Comparison of ENCODE assay signal across 9 mouse cellular contexts in genomic region chr17:87036141-87037073, GRCm38 (mm10). TPM values are rescaled to one million over a fixed set of nuclear protein-coding genes. Genes with fewer than 3 reads are reported as not detected.
DNase-seq lines count a peak whose midpoint lies in the region; ATAC-seq and TF ChIP-seq lines count a peak whose summit lies in the region.
"Had no signal": no experiment of that assay in that cellular context is flagged by ENCODE, and none has a peak within 500 bp of the region (broad histone marks: within the 10 kb centered on the region; RNA-seq: fewer than 3 reads in every experiment).

No protein-coding gene starts in this region.

- H3K4me1 ChIP-seq in liver, embryonic 11.5 days (replicated peaks; ENCODE audit: control insufficient read depth, insufficient read depth, low read length), result no peaks in the 10 kb centered on the region
- H3K4me1 ChIP-seq in limb, embryonic 14.5 days (ENCODE audit: control insufficient read depth, insufficient read depth, low read length), result no peaks in the 10 kb centered on the region

- TF ChIP-seq POLR2A in limb, embryonic 14.5 days (IDR thresholded peaks at IDR 0.05; ENCODE audit: borderline replicate concordance, extremely low read depth, insufficient read depth, insufficient read length), result no peak

- no peak overlapping the region for H3K4me3 ChIP-seq in liver, embryonic 11.5 days (ENCODE audit: low read depth, low read length)
- no peak overlapping the region for H3K4me3 ChIP-seq in limb, embryonic 14.5 days (replicated peaks; ENCODE audit: low read length)
- H3K4me3 ChIP-seq: myocyte had no signal

- H3K27me3 ChIP-seq in liver, embryonic 11.5 days (replicated peaks; ENCODE audit: control insufficient read depth, insufficient read depth, low read length), result no peaks in the 10 kb centered on the region
- no peaks in the 10 kb centered on the region for H3K27me3 ChIP-seq in limb, embryonic 14.5 days (ENCODE audit: control insufficient read depth, insufficient read depth, low read length)

- no peak overlapping the region for H3K9ac ChIP-seq in liver, embryonic 11.5 days (ENCODE audit: low read depth, low read length)
- H3K9ac ChIP-seq in limb, embryonic 14.5 days (ENCODE audit: low read depth, low read length, severe bottlenecking), result no peak overlapping the region

- no peak overlapping the region for H3K4me2 ChIP-seq in liver, embryonic 11.5 days
- H3K4me2 ChIP-seq in limb, embryonic 14.5 days (replicated peaks; ENCODE audit: low read depth, low read length, severe bottlenecking), result no peak overlapping the region

- DNase-seq in cerebellum, postnatal 10 days, result peak; percentile 29 to 43
- no peak for DNase-seq in cerebellum, adult 9-10 months
- peak; percentile 17 for DNase-seq in liver
- no peak for DNase-seq in liver, embryonic 11.5 days (ENCODE audit: low spot score)
- DNase-seq in brain, adult 2 months (ENCODE audit: low read depth, low spot score), result peak; percentile 66
- peak; percentile 76 for DNase-seq in limb, embryonic 14.5 days (ENCODE audit: low spot score)
- peak; percentile 26 for DNase-seq in thymus, postnatal 25 days
- no peak for DNase-seq in ovary, postnatal 36 days (ENCODE audit: low spot score)

- H3K9me3 ChIP-seq in liver, embryonic 11.5 days (ENCODE audit: control insufficient read depth, low read length), result no peaks in the 10 kb centered on the region
- H3K9me3 ChIP-seq in limb, embryonic 14.5 days (ENCODE audit: control insufficient read depth, low read length), result no peaks in the 10 kb centered on the region

- no peak overlapping the region for H3K27ac ChIP-seq in liver, embryonic 11.5 days (ENCODE audit: low read depth, low read length)
- H3K27ac ChIP-seq in limb, embryonic 14.5 days (replicated peaks; ENCODE audit: low read depth, low read length), result no peak overlapping the region

- H3K36me3 ChIP-seq in liver, embryonic 11.5 days (ENCODE audit: control insufficient read depth, insufficient read depth, low read length), result peaks cover 2% of the 10 kb centered on the region; the same call in 1 of the 2 replicates
- peaks cover 30% of the 10 kb centered on the region for H3K36me3 ChIP-seq in limb, embryonic 14.5 days (ENCODE audit: control insufficient read depth, insufficient read depth, low read length)

- no peak for ATAC-seq in liver, embryonic 11.5 days (replicated peaks; ENCODE audit: low FRiP score)
- no peak for ATAC-seq in limb, embryonic 14.5 days (ENCODE audit: low FRiP score, low read depth)

- WGBS in liver, embryonic 11.5 days, result 54% methylated on average over 10 of the region's 10 CpGs
- 57% methylated on average over 10 of the region's 10 CpGs for WGBS in limb, embryonic 14.5 days

RNA-seq across cellular contexts. Expression of gene Cript, which starts 11.1 kb away (rescaled TPM):
- polyA plus RNA-seq in liver, embryonic 11.5 days (2014; fragmentation: Nextera tagmentation; extraction: Ambion mirVana), result 98.6 and 105 TPM in 2 replicates
- 36.0 and 42.1 TPM in 2 replicates for polyA plus RNA-seq in limb, embryonic 14.5 days (2012; rRNA removed)
- polyA plus RNA-seq in limb, embryonic 14.5 days (2014; fragmentation: Nextera tagmentation; extraction: Ambion mirVana), result 126 and 132 TPM in 2 replicates

RNA-seq across cellular contexts. Expression of gene Pigf, which starts 11.2 kb away (rescaled TPM):
- 30.7 and 31.3 TPM in 2 replicates for polyA plus RNA-seq in liver, embryonic 11.5 days (2014; fragmentation: Nextera tagmentation; extraction: Ambion mirVana)
- 21.6 and 23.5 TPM in 2 replicates for polyA plus RNA-seq in limb, embryonic 14.5 days (2012; rRNA removed)
- polyA plus RNA-seq in limb, embryonic 14.5 days (2014; fragmentation: Nextera tagmentation; extraction: Ambion mirVana), result 30.5 and 32.9 TPM in 2 replicates

Comparison
In these comparisons a context has a peak if more than half of its experiments do, and no peak if none do; other contexts are left out.
1. DNase-seq: peak in cerebellum, postnatal 10 days (2 of 2), liver (single experiment), brain, adult 2 months (single experiment), limb, embryonic 14.5 days (single experiment) and thymus, postnatal 25 days (single experiment); none in cerebellum, adult 9-10 months (single experiment), liver, embryonic 11.5 days (single experiment) and ovary, postnatal 36 days (single experiment).